Mouse (Mus musculus): Measurements from ENCODE around the gene Sds.

- no peak for TF ChIP-seq POLR2A (IDR thresholded peaks at IDR 0.05; ENCODE audit: extremely low read depth, insufficient read depth, low read length)
- TF ChIP-seq CTCF (IDR thresholded peaks at IDR 0.05; ENCODE audit: extremely low read depth, insufficient read depth, low read length): no peak
Measured at GRCm38 (mm10) chr5:120502675-120503143, 26.4 kb downstream of the Sds start.
